ENCODE assay signal across 23 mouse cellular contexts in genomic region chr17:15157693-15158333, GRCm38 (mm10).
DNase-seq lines count a peak whose midpoint lies in the region; ATAC-seq and TF ChIP-seq lines count a peak whose summit lies in the region.
"Had no signal": no experiment of that assay in that cellular context is flagged by ENCODE, and none has a peak within 500 bp of the region (broad histone marks: within the 10 kb centered on the region; RNA-seq: fewer than 3 reads in every experiment).

No protein-coding gene starts in this region.

- no peak overlapping the region for H3K9ac ChIP-seq in forebrain, embryonic 11.5 days (ENCODE audit: low read length)
- no peak overlapping the region for H3K9ac ChIP-seq in kidney, postnatal 0 days (ENCODE audit: low read depth, low read length)
- H3K9ac ChIP-seq in midbrain, embryonic 11.5 days (ENCODE audit: low read length), result no peak overlapping the region
- H3K9ac ChIP-seq: embryonic facial prominence, embryonic 12.5 days; forebrain, embryonic 13.5 days; forebrain, postnatal 0 days; heart, embryonic 15.5 days; hindbrain, embryonic 13.5 days had no signal

- H3K4me1 ChIP-seq in forebrain, embryonic 10.5 days, result peaks cover 9% of the 10 kb centered on the region; the same call in 1 of the 2 replicates
- H3K4me1 ChIP-seq in forebrain, embryonic 11.5 days (replicated peaks; ENCODE audit: control insufficient read depth, insufficient read depth, low read length), result no peaks in the 10 kb centered on the region
- no peaks in the 10 kb centered on the region for H3K4me1 ChIP-seq in kidney, postnatal 0 days (replicated peaks; ENCODE audit: insufficient read depth, low read length)
- H3K4me1 ChIP-seq in midbrain, embryonic 10.5 days, result no peaks in the 10 kb centered on the region
- no peaks in the 10 kb centered on the region for H3K4me1 ChIP-seq in midbrain, embryonic 11.5 days (ENCODE audit: control insufficient read depth, insufficient read depth, low read length)
- H3K4me1 ChIP-seq: forebrain, embryonic 13.5 days; hindbrain, embryonic 13.5 days had no signal

- DNase-seq in adrenal gland, postnatal 14 days, result peak; percentile 27
- DNase-seq in adrenal gland, adult 8-10 months, result no peak
- no peak for DNase-seq in forebrain, embryonic 10.5 days (ENCODE audit: extremely low spot score, low spot score)
- no peak for DNase-seq in forebrain, embryonic 11.5 days (ENCODE audit: low spot score)
- DNase-seq in kidney, postnatal 0 days (ENCODE audit: low spot score), result peak; percentile 57
- DNase-seq in kidney, adult 8-10 months, result no peak
- no peak for DNase-seq in midbrain, embryonic 10.5 days (ENCODE audit: low spot score)
- DNase-seq in midbrain, embryonic 11.5 days (ENCODE audit: low spot score, missing footprints), result no peak
- DNase-seq: adrenal gland, postnatal 25 days; B cell, adult 2 months; cerebellum, adult 2 months; forebrain, postnatal 0 days; gastrocnemius, postnatal 14 days; heart, adult 2 months; heart, postnatal 14 days had no signal

- no peak for TF ChIP-seq CTCF in kidney, postnatal 0 days (IDR thresholded peaks at IDR 0.05; ENCODE audit: low read depth)

- WGBS in forebrain, embryonic 10.5 days, result 79% methylated on average over 5 of the region's 5 CpGs
- 81% methylated on average over 5 of the region's 5 CpGs for WGBS in forebrain, embryonic 11.5 days
- 42% methylated on average over 5 of the region's 5 CpGs for WGBS in kidney, postnatal 0 days
- WGBS in midbrain, embryonic 10.5 days, result 94% methylated on average over 5 of the region's 5 CpGs
- 83% methylated on average over 5 of the region's 5 CpGs for WGBS in midbrain, embryonic 11.5 days

- H3K4me3 ChIP-seq in forebrain, embryonic 10.5 days, result no peak overlapping the region
- no peak overlapping the region for H3K4me3 ChIP-seq in forebrain, embryonic 11.5 days (ENCODE audit: low read depth, low read length)
- no peak overlapping the region for H3K4me3 ChIP-seq in kidney, postnatal 0 days (replicated peaks; ENCODE audit: low read depth, low read length)
- no peak overlapping the region for H3K4me3 ChIP-seq in midbrain, embryonic 10.5 days
- H3K4me3 ChIP-seq in midbrain, embryonic 11.5 days (ENCODE audit: low read depth, low read length), result no peak overlapping the region
- H3K4me3 ChIP-seq: embryonic facial prominence, embryonic 12.5 days; forebrain, embryonic 13.5 days; heart, adult 2 months; heart, embryonic 15.5 days; hindbrain, embryonic 13.5 days had no signal

- H3K9me3 ChIP-seq in forebrain, embryonic 10.5 days, result no peaks in the 10 kb centered on the region
- H3K9me3 ChIP-seq in forebrain, embryonic 11.5 days (ENCODE audit: control insufficient read depth, low read length), result no peaks in the 10 kb centered on the region
- no peaks in the 10 kb centered on the region for H3K9me3 ChIP-seq in kidney, postnatal 0 days (replicated peaks; ENCODE audit: low read length)
- H3K9me3 ChIP-seq in midbrain, embryonic 10.5 days (replicated peaks), result no peaks in the 10 kb centered on the region
- no peaks in the 10 kb centered on the region for H3K9me3 ChIP-seq in midbrain, embryonic 11.5 days (ENCODE audit: control insufficient read depth, low read length)
- H3K9me3 ChIP-seq: embryonic facial prominence, embryonic 12.5 days; forebrain, embryonic 13.5 days; G1E; heart, embryonic 15.5 days; hindbrain, embryonic 13.5 days had no signal

- H3K4me2 ChIP-seq in forebrain, embryonic 11.5 days (ENCODE audit: low read depth, low read length, severe bottlenecking), result no peak overlapping the region
- no peak overlapping the region for H3K4me2 ChIP-seq in kidney, postnatal 0 days (ENCODE audit: low read length)
- H3K4me2 ChIP-seq in midbrain, embryonic 11.5 days, result no peak overlapping the region
- H3K4me2 ChIP-seq: embryonic facial prominence, embryonic 12.5 days; forebrain, embryonic 13.5 days; heart, embryonic 11.5 days; heart, embryonic 15.5 days; hindbrain, embryonic 13.5 days had no signal

- H3K27me3 ChIP-seq in forebrain, embryonic 10.5 days (ENCODE audit: poor library complexity, severe bottlenecking), result no peaks in the 10 kb centered on the region
- H3K27me3 ChIP-seq in forebrain, embryonic 11.5 days (ENCODE audit: control insufficient read depth, insufficient read depth, low read length), result no peaks in the 10 kb centered on the region
- no peaks in the 10 kb centered on the region for H3K27me3 ChIP-seq in kidney, postnatal 0 days (ENCODE audit: insufficient read depth, low read length)
- H3K27me3 ChIP-seq in midbrain, embryonic 10.5 days (ENCODE audit: low read depth, poor library complexity, severe bottlenecking), result no peaks in the 10 kb centered on the region
- H3K27me3 ChIP-seq in midbrain, embryonic 11.5 days (ENCODE audit: control insufficient read depth, insufficient read depth, low read length), result no peaks in the 10 kb centered on the region
- H3K27me3 ChIP-seq: embryonic facial prominence, embryonic 12.5 days; forebrain, embryonic 13.5 days; heart, embryonic 15.5 days; hindbrain, embryonic 13.5 days had no signal

- ATAC-seq in forebrain, embryonic 11.5 days (replicated peaks; ENCODE audit: low FRiP score), result no peak
- ATAC-seq in kidney, postnatal 0 days (replicated peaks; ENCODE audit: low FRiP score, low read depth), result 0 out of 2 replicates have a peak, but pooled peaks have one; percentile 52
- ATAC-seq in midbrain, embryonic 11.5 days (ENCODE audit: low FRiP score), result no peak
- ATAC-seq: CD4-positive, CD25-positive, alpha-beta regulatory T cell, adult 4 months; forebrain, embryonic 13.5 days; forebrain, postnatal 0 days; hindbrain, postnatal 0 days had no signal

- H3K36me3 ChIP-seq in forebrain, embryonic 10.5 days (replicated peaks), result no peaks in the 10 kb centered on the region
- no peaks in the 10 kb centered on the region for H3K36me3 ChIP-seq in forebrain, embryonic 11.5 days (ENCODE audit: control insufficient read depth, insufficient read depth, low read length)
- no peaks in the 10 kb centered on the region for H3K36me3 ChIP-seq in kidney, postnatal 0 days (ENCODE audit: insufficient read depth, low read length)
- no peaks in the 10 kb centered on the region for H3K36me3 ChIP-seq in midbrain, embryonic 10.5 days
- H3K36me3 ChIP-seq in midbrain, embryonic 11.5 days (ENCODE audit: control insufficient read depth, insufficient read depth, low read length), result no peaks in the 10 kb centered on the region
- H3K36me3 ChIP-seq: embryonic facial prominence, embryonic 12.5 days; G1E; heart, embryonic 15.5 days; hindbrain, embryonic 13.5 days had no signal

- H3K27ac ChIP-seq in forebrain, embryonic 10.5 days, result 0 out of 2 replicates have a peak overlapping the region, but pooled peaks have one; percentile 25
- no peak overlapping the region for H3K27ac ChIP-seq in forebrain, embryonic 11.5 days (ENCODE audit: low read depth, low read length)
- H3K27ac ChIP-seq in kidney, postnatal 0 days, result no peak overlapping the region
- 0 out of 2 replicates have a peak overlapping the region, but pooled peaks have one; percentile 7 for H3K27ac ChIP-seq in midbrain, embryonic 10.5 days (replicated peaks)
- H3K27ac ChIP-seq in midbrain, embryonic 11.5 days (ENCODE audit: low read depth, low read length), result no peak overlapping the region
- H3K27ac ChIP-seq: embryonic facial prominence, embryonic 12.5 days; forebrain, embryonic 13.5 days; heart, adult 2 months; heart, embryonic 15.5 days; hindbrain, embryonic 13.5 days; hindbrain, postnatal 0 days had no signal

Comparison
In these comparisons a context has a peak if more than half of its experiments do, and no peak if none do; other contexts are left out.
1. DNase-seq: peak in adrenal gland, postnatal 14 days (single experiment) and kidney, postnatal 0 days (single experiment); none in adrenal gland, adult 8-10 months (single experiment), forebrain, embryonic 10.5 days (single experiment), forebrain, embryonic 11.5 days (single experiment), kidney, adult 8-10 months (0 of 2), midbrain, embryonic 10.5 days (single experiment) and midbrain, embryonic 11.5 days (single experiment).
2. H3K27ac ChIP-seq: peak in forebrain, embryonic 10.5 days (single experiment) and midbrain, embryonic 10.5 days (single experiment); none in forebrain, embryonic 11.5 days (single experiment), kidney, postnatal 0 days (single experiment) and midbrain, embryonic 11.5 days (single experiment).